In genomic region chr2:71988572-71988971, GRCm38 (mm10) we compare ENCODE assay signal across 14 mouse cellular contexts. TPM values are rescaled to one million over a fixed set of nuclear protein-coding genes. Genes with fewer than 3 reads are reported as not detected.
DNase-seq lines count a peak whose midpoint lies in the region; ATAC-seq lines count a peak whose summit lies in the region.
"Had no signal": no experiment of that assay in that cellular context is flagged by ENCODE, and none has a peak within 500 bp of the region (broad histone marks: within the 10 kb centered on the region; RNA-seq: fewer than 3 reads in every experiment).

No protein-coding gene starts in this region.

- H3K4me1 ChIP-seq in kidney, embryonic 16.5 days (ENCODE audit: insufficient read depth, low read length) = peaks cover 9% of the 10 kb centered on the region; the same call in 1 of the 2 replicates
- H3K4me1 ChIP-seq in kidney, embryonic 14.5 days (ENCODE audit: control insufficient read depth, insufficient read depth, low read length) = 0 out of 2 replicates have a peak, but pooled peaks cover 6% of the 10 kb centered on the region
- H3K4me1 ChIP-seq in midbrain, embryonic 11.5 days (ENCODE audit: control insufficient read depth, insufficient read depth, low read length) = peaks cover 4% of the 10 kb centered on the region; the same call in 1 of the 2 replicates
- H3K4me1 ChIP-seq in midbrain, embryonic 15.5 days = peaks cover 8% of the 10 kb centered on the region; the same call in 1 of the 2 replicates
- H3K4me1 ChIP-seq in neural tube, embryonic 13.5 days (replicated peaks) = peaks cover 10% of the 10 kb centered on the region
- H3K4me1 ChIP-seq: megakaryocyte, embryonic 14.5 days; stomach, embryonic 15.5 days had no signal

- no peak overlapping the region for H3K4me2 ChIP-seq in kidney, embryonic 16.5 days (replicated peaks; ENCODE audit: low read depth, low read length)
- H3K4me2 ChIP-seq in kidney, embryonic 14.5 days (replicated peaks; ENCODE audit: low read depth, low read length) = no peak overlapping the region
- no peak overlapping the region for H3K4me2 ChIP-seq in midbrain, embryonic 11.5 days
- no peak overlapping the region for H3K4me2 ChIP-seq in midbrain, embryonic 15.5 days
- no peak overlapping the region for H3K4me2 ChIP-seq in neural tube, embryonic 13.5 days
- H3K4me2 ChIP-seq: stomach, embryonic 15.5 days had no signal

- no peak for ATAC-seq in kidney, embryonic 16.5 days (ENCODE audit: low FRiP score, low TSS enrichment)
- ATAC-seq in kidney, embryonic 14.5 days (ENCODE audit: low FRiP score, low TSS enrichment) = no peak
- no peak for ATAC-seq in midbrain, embryonic 11.5 days (ENCODE audit: low FRiP score)
- no peak for ATAC-seq in midbrain, embryonic 15.5 days (replicated peaks)
- no peak for ATAC-seq in neural tube, embryonic 13.5 days (ENCODE audit: low read depth)
- ATAC-seq: forebrain, embryonic 14.5 days; Patski had no signal

- peak overlapping the region; percentile 35; the same call in 1 of the 2 replicates for H3K9ac ChIP-seq in kidney, embryonic 16.5 days (replicated peaks; ENCODE audit: low read length)
- no peak overlapping the region for H3K9ac ChIP-seq in kidney, embryonic 14.5 days (ENCODE audit: low read depth, low read length)
- H3K9ac ChIP-seq in midbrain, embryonic 11.5 days (ENCODE audit: low read length) = no peak overlapping the region
- no peak overlapping the region for H3K9ac ChIP-seq in midbrain, embryonic 15.5 days
- H3K9ac ChIP-seq in neural tube, embryonic 13.5 days = no peak overlapping the region
- H3K9ac ChIP-seq: stomach, embryonic 15.5 days had no signal

- no peaks in the 10 kb centered on the region for H3K9me3 ChIP-seq in kidney, embryonic 16.5 days (ENCODE audit: low read length)
- no peaks in the 10 kb centered on the region for H3K9me3 ChIP-seq in kidney, embryonic 14.5 days (ENCODE audit: control insufficient read depth, low read length)
- H3K9me3 ChIP-seq in midbrain, embryonic 11.5 days (ENCODE audit: control insufficient read depth, low read length) = no peaks in the 10 kb centered on the region
- no peaks in the 10 kb centered on the region for H3K9me3 ChIP-seq in midbrain, embryonic 15.5 days
- no peaks in the 10 kb centered on the region for H3K9me3 ChIP-seq in neural tube, embryonic 13.5 days
- H3K9me3 ChIP-seq: megakaryocyte, embryonic 14.5 days; stomach, embryonic 15.5 days had no signal

- H3K4me3 ChIP-seq in kidney, embryonic 16.5 days (ENCODE audit: low read length) = no peak overlapping the region
- no peak overlapping the region for H3K4me3 ChIP-seq in kidney, embryonic 14.5 days (ENCODE audit: low read length)
- H3K4me3 ChIP-seq in midbrain, embryonic 11.5 days (ENCODE audit: low read depth, low read length) = no peak overlapping the region
- H3K4me3 ChIP-seq in midbrain, embryonic 15.5 days = no peak overlapping the region
- no peak overlapping the region for H3K4me3 ChIP-seq in neural tube, embryonic 13.5 days
- H3K4me3 ChIP-seq: megakaryocyte, embryonic 14.5 days; stomach, embryonic 15.5 days had no signal

- DNase-seq in midbrain, embryonic 11.5 days (ENCODE audit: low spot score, missing footprints) = peak; percentile 41
- DNase-seq in embryo, embryonic 11 days = peak; percentile 33
- DNase-seq in thymus, adult 18-20 months = no peak
- DNase-seq: kidney, adult 11 months; lung, adult 2 months; thymus, postnatal 36 days had no signal

- H3K27ac ChIP-seq in kidney, embryonic 16.5 days (ENCODE audit: low read length) = no peak overlapping the region
- no peak overlapping the region for H3K27ac ChIP-seq in kidney, embryonic 14.5 days (ENCODE audit: low read depth, low read length)
- H3K27ac ChIP-seq in midbrain, embryonic 11.5 days (ENCODE audit: low read depth, low read length) = no peak overlapping the region
- no peak overlapping the region for H3K27ac ChIP-seq in midbrain, embryonic 15.5 days
- 0 out of 2 replicates have a peak overlapping the region, but pooled peaks have one; percentile 25 for H3K27ac ChIP-seq in neural tube, embryonic 13.5 days (replicated peaks)
- H3K27ac ChIP-seq: stomach, embryonic 15.5 days had no signal

- H3K27me3 ChIP-seq in kidney, embryonic 16.5 days (ENCODE audit: insufficient read depth, low read length) = 0 out of 2 replicates have a peak, but pooled peaks cover 4% of the 10 kb centered on the region
- no peaks in the 10 kb centered on the region for H3K27me3 ChIP-seq in kidney, embryonic 14.5 days (ENCODE audit: control insufficient read depth, insufficient read depth, low read length)
- no peaks in the 10 kb centered on the region for H3K27me3 ChIP-seq in midbrain, embryonic 11.5 days (ENCODE audit: control insufficient read depth, insufficient read depth, low read length)
- H3K27me3 ChIP-seq in midbrain, embryonic 15.5 days (replicated peaks) = no peaks in the 10 kb centered on the region
- peaks cover 4% of the 10 kb centered on the region; the same call in 1 of the 2 replicates for H3K27me3 ChIP-seq in neural tube, embryonic 13.5 days
- H3K27me3 ChIP-seq: Patski; stomach, embryonic 15.5 days had no signal

- WGBS in kidney, embryonic 16.5 days = 34% methylated on average over 6 of the region's 6 CpGs
- WGBS in kidney, embryonic 14.5 days = 30% methylated on average over 6 of the region's 6 CpGs
- 65% methylated on average over 6 of the region's 6 CpGs for WGBS in midbrain, embryonic 11.5 days
- WGBS in midbrain, embryonic 15.5 days = 69% methylated on average over 6 of the region's 6 CpGs
- WGBS in neural tube, embryonic 13.5 days = 65% methylated on average over 6 of the region's 6 CpGs

- no peaks in the 10 kb centered on the region for H3K36me3 ChIP-seq in kidney, embryonic 16.5 days (ENCODE audit: insufficient read depth, low read length)
- H3K36me3 ChIP-seq in kidney, embryonic 14.5 days (ENCODE audit: control insufficient read depth, insufficient read depth, low read length) = no peaks in the 10 kb centered on the region
- H3K36me3 ChIP-seq in midbrain, embryonic 11.5 days (ENCODE audit: control insufficient read depth, insufficient read depth, low read length) = no peaks in the 10 kb centered on the region
- H3K36me3 ChIP-seq in midbrain, embryonic 15.5 days (replicated peaks) = no peaks in the 10 kb centered on the region
- no peaks in the 10 kb centered on the region for H3K36me3 ChIP-seq in neural tube, embryonic 13.5 days
- H3K36me3 ChIP-seq: stomach, embryonic 15.5 days had no signal

RNA-seq across cellular contexts. Expression of gene Rapgef4, which starts 7.5 kb away (rescaled TPM):
- polyA plus RNA-seq in kidney, embryonic 16.5 days (2015; fragmentation: Nextera tagmentation; extraction: Ambion mirVana) = 6.9 and 9.2 TPM in 2 replicates
- 4.2 and 5.1 TPM in 2 replicates for polyA plus RNA-seq in kidney, embryonic 14.5 days (2014; fragmentation: Nextera tagmentation; extraction: Ambion mirVana)
- polyA plus RNA-seq in midbrain, embryonic 11.5 days (2014; fragmentation: Nextera tagmentation; extraction: Ambion mirVana) = 2.0 TPM in 2 replicates
- 36.9 and 42.9 TPM in 2 replicates for polyA plus RNA-seq in midbrain, embryonic 15.5 days (2015; fragmentation: Nextera tagmentation; extraction: Ambion mirVana)
- polyA plus RNA-seq in neural tube, embryonic 13.5 days (2015; fragmentation: Nextera tagmentation; extraction: Ambion mirVana) = 24.7 and 24.9 TPM in 2 replicates

Comparison
In these comparisons a context has a peak if more than half of its experiments do, and no peak if none do; other contexts are left out.
1. DNase-seq: peak in midbrain, embryonic 11.5 days (single experiment) and embryo, embryonic 11 days (single experiment); none in thymus, adult 18-20 months (0 of 2).